Mouse (Mus musculus) frontal cortex, postnatal 36 days (tissue): ENCODE measurements around the gene Lrpprc.

ENCODE experiments used
- DNase-seq, 2 experiments: peaks; one replicate each; pipeline ENCODE4 v3.0.0; 2022; ENCODE audit warnings: low spot score in 2 of 2

Lrpprc gene

GRCm38 (mm10) chr17:84716252-84716872, 74.2 kb downstream of the Lrpprc start:
- no peak for DNase-seq

GRCm38 (mm10) chr17:84714930-84715329, 75.7 kb downstream of the Lrpprc start:
- no peak for DNase-seq

- peak; percentile 48 to 65 for DNase-seq
Observed at GRCm38 (mm10) chr17:84713563-84714164, 76.9 kb downstream of the Lrpprc start.

- peak in 1 of 2 experiments; percentile 33 for DNase-seq
Observed at GRCm38 (mm10) chr17:84709403-84709851, 81.2 kb downstream of the Lrpprc start.

GRCm38 (mm10) chr17:84708818-84709217, 81.8 kb downstream of the Lrpprc start:
- DNase-seq: no peak

- no peak for DNase-seq
Observed at GRCm38 (mm10) chr17:84707407-84707806, 83.2 kb downstream of the Lrpprc start.

GRCm38 (mm10) chr17:84698727-84699126, 91.9 kb downstream of the Lrpprc start:
- peak; percentile 40 to 76 for DNase-seq

- no peak for DNase-seq
Observed at GRCm38 (mm10) chr17:84696537-84696936, 94.1 kb downstream of the Lrpprc start.

- no peak for DNase-seq
Observed at GRCm38 (mm10) chr17:84693741-84694140, 96.8 kb downstream of the Lrpprc start.

GRCm38 (mm10) chr17:84690111-84690510, 100.5 kb downstream of the Lrpprc start:
- no peak for DNase-seq

GRCm38 (mm10) chr17:84689316-84689715, 101.3 kb downstream of the Lrpprc start:
- no peak for DNase-seq

GRCm38 (mm10) chr17:84688834-84689233, 101.8 kb downstream of the Lrpprc start:
- DNase-seq: no peak

- no peak for DNase-seq
Observed at GRCm38 (mm10) chr17:84687994-84688393, 102.6 kb downstream of the Lrpprc start.

- DNase-seq: no peak
Observed at GRCm38 (mm10) chr17:84685286-84685685, 105.3 kb downstream of the Lrpprc start.

- no peak for DNase-seq
Observed at GRCm38 (mm10) chr17:84684284-84684683, 106.3 kb downstream of the Lrpprc start.

GRCm38 (mm10) chr17:84682734-84683717, 107.6 kb downstream of the Lrpprc start, which contains the start of gene Abcg5:
TSS of gene Abcg5 (minus strand) at chr17:84683011.
- no peak for DNase-seq

GRCm38 (mm10) chr17:84681670-84682069, 108.9 kb downstream of the Lrpprc start:
- DNase-seq: peak in 1 of 2 experiments; percentile 51

- DNase-seq: no peak
Observed at GRCm38 (mm10) chr17:84677595-84677994, 113.0 kb downstream of the Lrpprc start.

GRCm38 (mm10) chr17:84675951-84676366, 114.6 kb downstream of the Lrpprc start, which contains the start of gene Abcg8:
TSS of gene Abcg8 (plus strand) at chr17:84676302.
- no peak for DNase-seq

- DNase-seq: no peak
Observed at GRCm38 (mm10) chr17:84675204-84675603, 115.4 kb downstream of the Lrpprc start.

- no peak for DNase-seq
Observed at GRCm38 (mm10) chr17:84674048-84674447, 116.5 kb downstream of the Lrpprc start.
